Mouse (Mus musculus): ENCODE measurements around the gene Smad9.

The Smad9 gene

GRCm38 (mm10) chr3:54759211-54759610, 3.8 kb downstream of the Smad9 start:
- no peak for DNase-seq

- DNase-seq = no peak
These were observed 5.1 kb downstream of the Smad9 start for GRCm38 (mm10) chr3:54760321-54761115.

GRCm38 (mm10) chr3:54761258-54761657, 5.9 kb downstream of the Smad9 start:
- DNase-seq = no peak

GRCm38 (mm10) chr3:54764418-54764817, 9.0 kb downstream of the Smad9 start:
- peak; percentile 57 to 64 for DNase-seq

- peak; percentile 10 to 37 for DNase-seq
These were observed 10.1 kb downstream of the Smad9 start for GRCm38 (mm10) chr3:54765521-54765920.

GRCm38 (mm10) chr3:54766034-54766433, 10.7 kb downstream of the Smad9 start:
- no peak for DNase-seq

GRCm38 (mm10) chr3:54766811-54767210, 11.4 kb downstream of the Smad9 start:
- DNase-seq = no peak

- no peak for DNase-seq
These were observed 13.2 kb downstream of the Smad9 start for GRCm38 (mm10) chr3:54768592-54768991.

GRCm38 (mm10) chr3:54769349-54770275, 14.2 kb downstream of the Smad9 start:
- no peak for DNase-seq

GRCm38 (mm10) chr3:54773613-54774012, 18.2 kb downstream of the Smad9 start:
- DNase-seq = no peak

GRCm38 (mm10) chr3:54775989-54776631, 20.7 kb downstream of the Smad9 start:
- DNase-seq = no peak

GRCm38 (mm10) chr3:54790601-54791000, 35.2 kb downstream of the Smad9 start:
- no peak for DNase-seq

GRCm38 (mm10) chr3:54791822-54792677, 36.7 kb downstream of the Smad9 start:
- DNase-seq = no peak

GRCm38 (mm10) chr3:54793762-54794161, 38.4 kb downstream of the Smad9 start:
- peak in 1 of 2 experiments; percentile 20 for DNase-seq

GRCm38 (mm10) chr3:54795379-54795778, 40.0 kb downstream of the Smad9 start:
- peak in 1 of 2 experiments; percentile 43 for DNase-seq

GRCm38 (mm10) chr3:54795806-54796205, 40.4 kb downstream of the Smad9 start:
- DNase-seq = peak; percentile 28 to 37

GRCm38 (mm10) chr3:54797211-54797610, 41.8 kb downstream of the Smad9 start:
- peak; percentile 59 to 71 for DNase-seq

- DNase-seq = no peak
These were observed 48.3 kb downstream of the Smad9 start for GRCm38 (mm10) chr3:54803713-54804112.

- DNase-seq = peak; percentile 76 to 77
These were observed 51.8 kb downstream of the Smad9 start for GRCm38 (mm10) chr3:54807061-54807661.

GRCm38 (mm10) chr3:54807666-54808217, 52.4 kb downstream of the Smad9 start, which contains the start of gene Rfxap:
TSS of gene Rfxap (minus strand) at chr3:54807791.
- peak; percentile 99 for DNase-seq

- no peak for DNase-seq
These were observed 53.7 kb downstream of the Smad9 start for GRCm38 (mm10) chr3:54809111-54809510.
